Mouse (Mus musculus): ENCODE data around the gene Mtf2.
"Not testable (repeated sequence)": the region's sequence is repeated elsewhere in the genome, so short reads cannot be mapped to it uniquely, and the experiment has no call there.

Mtf2 gene

DNA sequence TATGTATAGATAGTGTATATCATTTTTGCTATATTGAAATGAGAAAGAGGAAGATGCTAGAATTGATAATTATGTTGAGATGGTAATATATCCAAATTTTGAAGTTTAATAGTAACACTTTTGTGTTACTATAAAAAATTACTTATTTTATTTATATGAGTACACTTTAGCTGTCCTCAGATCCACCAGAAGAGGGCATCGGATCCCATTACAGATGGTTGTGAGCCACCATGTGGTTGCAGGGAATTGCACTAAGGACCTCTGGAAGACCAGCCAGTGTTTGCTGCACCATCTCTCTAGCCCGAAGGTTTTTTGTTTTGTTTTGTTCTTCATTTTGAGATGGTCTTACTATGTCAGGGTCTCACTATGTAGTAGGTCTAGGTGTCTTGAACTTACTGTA, 20.0 kb downstream of the Mtf2 start:
- peak in 1 of 2 experiments; percentile 10 for DNase-seq

DNA sequence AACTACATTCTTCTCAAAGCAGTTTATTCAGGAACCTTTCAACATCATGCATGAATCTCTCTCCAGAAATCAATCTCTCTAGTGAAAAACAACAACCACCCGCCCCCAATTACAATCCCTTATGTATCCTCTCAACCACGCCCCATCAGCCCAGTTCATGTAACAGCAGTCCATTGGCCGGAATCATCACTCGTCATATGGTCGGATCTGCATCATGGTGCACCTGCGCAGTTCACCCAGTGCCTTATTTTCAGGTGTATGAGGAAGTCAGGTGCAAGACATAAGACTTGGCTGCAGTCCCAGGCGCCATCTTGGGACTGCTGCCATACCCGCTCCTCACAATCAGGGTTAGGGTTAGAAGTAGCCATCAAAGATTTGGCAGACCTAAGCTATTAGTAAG, 27.3 kb downstream of the Mtf2 start:
- not testable (repeated sequence) for DNase-seq

DNA sequence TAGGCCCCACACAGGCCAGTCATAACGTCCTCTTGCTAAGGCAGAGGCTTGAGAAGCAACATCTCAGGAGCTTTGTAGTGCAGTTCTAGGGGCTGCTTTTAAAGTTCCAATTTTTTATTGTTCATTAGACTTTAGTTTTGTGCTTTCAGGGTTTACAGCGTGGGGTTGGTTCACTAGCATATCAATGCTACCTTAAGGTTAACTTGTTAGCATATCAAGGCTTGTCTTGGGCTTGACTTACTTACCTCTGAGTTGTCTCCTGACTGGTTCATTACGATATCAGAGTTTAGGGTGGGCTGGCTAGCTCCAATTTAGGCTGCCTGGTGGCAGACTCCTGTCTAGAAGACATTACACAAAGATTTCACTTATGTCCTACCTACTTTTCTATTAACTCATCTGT, 32.2 kb downstream of the Mtf2 start:
- no peak for DNase-seq

DNA sequence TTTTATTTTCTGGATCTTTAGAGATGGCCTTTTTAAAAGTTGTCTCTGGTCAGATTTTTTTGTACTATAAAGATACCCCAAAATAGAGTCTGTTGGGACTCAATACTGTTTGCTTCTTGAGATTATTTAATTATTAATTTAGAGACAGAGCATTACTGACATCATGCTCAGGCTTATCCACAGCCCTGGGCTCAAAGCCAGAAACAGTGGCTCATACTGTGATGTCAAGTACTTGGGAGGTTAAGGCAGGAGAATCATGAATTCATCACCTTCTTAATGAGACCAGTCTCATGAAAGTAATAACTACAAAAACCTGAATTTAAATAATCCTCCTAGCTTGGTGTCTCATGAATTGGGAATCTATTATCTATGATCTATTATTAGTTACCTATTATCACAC, 34.7 kb downstream of the Mtf2 start:
- DNase-seq: no peak

DNA sequence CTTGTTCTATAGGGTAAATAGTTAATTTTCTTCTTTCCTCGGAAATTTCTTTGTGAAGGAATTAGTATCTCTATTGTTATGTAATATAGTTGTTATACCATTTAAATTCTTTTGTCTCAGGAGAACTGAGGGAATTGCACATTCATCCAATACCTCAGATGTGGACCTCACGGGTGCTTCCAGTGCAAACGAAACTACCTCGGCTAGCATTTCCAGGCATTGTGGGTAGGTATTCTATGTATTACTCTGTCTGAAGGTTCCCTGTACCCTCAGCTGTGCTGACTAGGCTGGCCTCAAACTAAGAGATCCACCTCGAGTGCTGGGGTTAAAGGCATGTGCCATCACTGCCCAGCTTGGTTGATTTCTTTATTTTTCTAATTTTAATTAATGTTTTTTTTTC, 38.8 kb downstream of the Mtf2 start:
- no peak for DNase-seq

DNA sequence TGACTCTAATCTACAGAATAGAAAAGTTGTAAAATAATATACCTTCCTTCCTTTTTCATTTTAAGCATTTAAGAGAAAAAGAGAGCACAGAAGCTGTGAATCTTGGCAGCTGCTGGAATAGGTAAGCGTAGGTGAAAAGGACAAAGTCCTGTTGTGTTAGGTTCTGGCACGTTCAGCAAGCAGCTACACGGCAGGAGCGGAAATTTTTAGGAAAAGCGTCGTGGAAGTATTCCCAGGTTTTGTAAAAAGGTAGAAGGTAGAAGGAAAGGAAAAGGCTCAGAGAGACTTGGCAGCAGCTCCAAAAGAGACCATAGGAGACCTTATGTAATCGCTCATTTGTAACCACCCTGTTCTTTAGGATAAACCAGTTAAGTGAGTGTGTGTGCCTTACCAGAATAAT, 43.9 kb downstream of the Mtf2 start:
- no peak for DNase-seq

DNA sequence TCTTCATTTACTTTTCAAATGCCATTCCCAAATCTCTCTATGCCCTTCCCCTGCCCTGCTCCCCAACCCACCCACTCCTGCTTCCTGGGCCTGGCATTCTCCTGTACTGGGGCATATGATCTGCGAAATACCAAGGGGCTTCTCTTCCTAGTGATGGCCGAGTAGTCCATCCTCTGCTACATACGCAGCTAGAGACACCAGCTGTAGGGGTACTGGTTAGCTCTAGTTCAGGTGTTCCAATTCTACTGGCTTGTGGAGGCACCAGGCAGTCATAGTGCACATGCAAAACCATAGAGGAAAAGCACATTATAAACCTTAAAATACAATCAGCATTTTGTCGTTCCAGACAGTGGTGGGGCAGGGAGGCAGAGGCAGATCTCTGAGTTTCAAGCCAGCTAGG, 52.2 kb downstream of the Mtf2 start:
- DNase-seq: no peak

DNA sequence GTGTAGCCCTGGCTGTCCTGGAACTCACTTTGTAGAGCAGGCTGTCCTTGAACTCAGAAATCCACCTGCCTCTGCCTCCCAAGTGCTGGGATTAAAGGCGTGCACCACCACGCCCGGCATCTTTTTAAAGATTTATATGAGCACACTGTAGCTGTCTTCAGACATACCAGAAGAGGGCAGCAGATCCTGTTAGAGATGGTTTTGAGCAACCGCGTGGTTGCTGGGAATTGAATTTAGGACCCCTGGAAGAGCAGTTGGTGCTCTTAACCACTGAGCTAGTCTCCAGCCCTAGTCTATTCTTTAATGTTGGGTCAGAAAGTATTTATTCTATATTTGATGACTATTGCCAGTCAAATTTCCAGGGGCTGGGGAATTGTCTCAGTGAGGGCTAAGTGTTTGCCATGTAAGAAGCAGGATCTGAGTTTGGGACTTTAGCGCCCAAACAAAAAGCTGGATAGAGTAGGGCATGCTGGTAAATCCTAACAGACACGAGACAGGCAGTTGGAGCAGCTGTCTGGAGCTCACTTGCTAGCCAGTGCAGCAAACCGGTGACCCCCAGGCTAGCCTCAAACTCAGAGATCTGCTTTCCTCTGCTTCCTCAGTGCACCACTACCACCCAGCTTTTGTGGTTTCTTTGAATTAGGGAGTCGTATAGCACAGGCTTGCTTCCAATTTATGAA, 54.9 kb downstream of the Mtf2 start:
- no peak for DNase-seq

DNA sequence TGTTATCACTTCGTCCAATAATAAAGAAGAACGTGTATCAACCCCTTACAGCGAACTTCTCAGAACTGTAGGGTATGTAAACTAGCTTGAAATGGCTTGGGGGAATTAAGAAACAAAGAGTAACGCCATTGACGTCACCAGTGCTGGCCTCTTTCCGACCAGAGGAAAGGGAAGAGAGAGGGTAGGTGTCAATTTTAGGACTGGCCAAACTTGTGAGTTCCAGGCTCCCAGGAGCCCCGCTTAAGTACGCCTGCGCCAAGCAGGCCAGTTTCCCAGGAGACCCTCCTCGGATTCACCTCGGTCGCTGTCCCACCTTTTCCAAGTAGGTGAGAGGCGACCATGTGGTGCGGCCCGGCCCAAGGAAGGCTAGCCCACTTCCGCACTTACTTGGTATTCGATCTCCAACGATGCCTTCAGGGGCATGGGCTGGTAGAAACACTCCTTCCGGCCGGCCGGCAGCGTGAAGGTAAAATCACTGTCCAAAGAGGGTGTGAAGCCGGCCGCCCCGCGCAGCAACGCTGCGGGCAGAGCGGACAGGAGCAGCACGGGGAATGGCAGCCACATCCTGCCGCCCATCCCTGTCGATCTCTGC, 66.5 kb downstream of the Mtf2 start:
- no peak for DNase-seq

DNA sequence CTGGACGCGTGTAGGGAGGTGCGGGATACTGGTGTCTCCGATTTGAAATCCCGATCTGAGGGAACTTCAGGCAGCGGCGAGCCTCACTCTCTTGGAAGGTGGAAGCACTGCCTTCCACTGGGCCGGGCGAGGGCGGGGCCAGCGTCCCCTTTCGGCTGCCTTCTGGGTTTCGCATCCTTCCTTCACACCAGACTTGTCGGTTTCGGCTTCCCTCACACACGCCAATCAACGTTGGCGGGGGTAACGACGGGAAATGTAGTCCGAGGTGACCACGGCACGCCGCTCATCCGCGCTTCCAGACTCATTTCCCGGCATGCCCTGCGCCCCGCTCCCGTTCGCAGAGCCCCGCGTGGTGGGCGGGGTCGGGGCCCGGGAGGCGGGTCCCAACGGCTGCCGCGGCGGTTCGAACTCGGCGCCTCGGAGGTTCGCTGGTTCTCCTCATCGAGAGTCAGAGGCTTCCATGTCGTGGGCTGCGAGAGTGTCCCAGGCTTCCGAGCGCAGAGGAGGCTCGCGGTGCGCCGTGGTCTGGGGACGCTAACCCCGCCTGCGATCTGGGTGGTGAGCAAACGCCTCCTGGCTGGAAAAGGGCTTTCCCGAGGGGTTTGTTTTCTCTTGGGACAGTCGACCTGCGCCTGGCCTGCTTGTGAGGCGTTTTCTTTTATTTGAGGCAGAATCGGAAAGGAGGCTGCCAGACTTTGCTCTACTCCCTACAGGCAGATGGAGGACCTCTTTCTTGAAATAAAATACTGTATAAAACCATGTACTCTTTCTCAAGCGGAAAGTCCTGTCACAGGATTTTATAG, 67.2 kb downstream of the Mtf2 start, which contains the start of the genes Tmed5 and Ccdc18:
Tmed5 (minus strand) TSS at position 180 of the 803 bp plus-strand sequence.
Ccdc18 (plus strand) TSS at position 435 of the 803 bp plus-strand sequence.
- peak; percentile 98 for DNase-seq

DNA sequence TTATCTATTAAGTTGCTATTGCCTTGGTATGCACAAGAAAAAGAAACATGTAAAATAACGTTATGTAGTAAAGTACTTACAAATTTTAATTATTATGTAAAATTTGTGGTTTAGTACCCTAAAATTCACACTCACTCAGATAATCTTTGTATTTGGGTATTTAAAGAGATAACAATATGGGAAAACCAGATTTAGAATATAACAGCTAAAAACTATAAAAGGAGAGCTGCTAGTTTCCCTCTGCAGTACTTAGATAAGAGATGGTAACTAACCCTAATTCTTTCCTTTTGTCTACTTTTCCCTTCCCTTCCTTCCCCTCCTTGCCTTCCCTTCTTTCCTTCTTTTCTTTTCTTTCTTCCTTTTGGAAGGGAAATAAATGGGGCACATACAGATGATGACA, 87.1 kb downstream of the Mtf2 start:
- no peak for DNase-seq
